Mouse (Mus musculus) stomach, postnatal 0 days (tissue): ENCODE data around the gene Ssbp4. TPM values are rescaled to one million over a fixed set of nuclear protein-coding genes. Genes with fewer than 3 reads are reported as not detected.

ENCODE experiments used
- ATAC-seq: fragments of 200-750 bp; cut with Nextera tagmentation; 2 replicates; pipeline ENCODE4 v1.8.0; 2017; ENCODE audit not compliant: low FRiP score, low TSS enrichment
- DNase-seq: peaks from one replicate; pipeline ENCODE4 v3.0.0-alpha.2; 2016; ENCODE audit warnings: low spot score
- H3K27ac ChIP-seq: fragments of 300-500 bp; sonication (generic); replicated peaks from 2 replicates; pipeline ENCODE4 v1.5.1; 2014; ENCODE audit warnings: mild to moderate bottlenecking, control low read depth
- H3K27me3 ChIP-seq: fragments of 300-500 bp; sonication (generic); 2 replicates; pipeline ENCODE4 v1.6.1; 2014; ENCODE audit warnings: low read length; ENCODE audit not compliant: control insufficient read depth, insufficient read depth
- H3K36me3 ChIP-seq: fragments of 300-500 bp; sonication (generic); 2 replicates; pipeline ENCODE4 v1.6.1; 2014; ENCODE audit warnings: low read length, mixed read lengths; ENCODE audit not compliant: control insufficient read depth, insufficient read depth
- H3K4me1 ChIP-seq: fragments of 300-500 bp; sonication (generic); replicated peaks from 2 replicates; pipeline ENCODE4 v1.6.1; 2014; ENCODE audit warnings: antibody characterized with exemption; ENCODE audit not compliant: control insufficient read depth, insufficient read depth
- H3K4me2 ChIP-seq: fragments of 300-500 bp; sonication (generic); replicated peaks from 2 replicates; pipeline ENCODE4 v1.6.1; 2014; ENCODE audit warnings: low read depth, mild to moderate bottlenecking, control low read depth, moderate library complexity
- H3K4me3 ChIP-seq: fragments of 300-500 bp; sonication (generic); 2 replicates; pipeline ENCODE4 v1.5.1; 2014; ENCODE audit warnings: low read depth, low read length, control low read depth
- H3K9ac ChIP-seq: fragments of 300-500 bp; sonication (generic); 2 replicates; pipeline ENCODE4 v1.6.1; 2014; ENCODE audit warnings: mild to moderate bottlenecking, low read length, control low read depth, mixed read lengths
- H3K9me3 ChIP-seq: fragments of 300-500 bp; sonication (generic); 2 replicates; pipeline ENCODE4 v1.6.1; 2016; ENCODE audit warnings: low read length; ENCODE audit not compliant: control insufficient read depth
- CTCF ChIP-seq: IDR thresholded peaks from 2 replicates; pipeline ENCODE4 v1.5.1; 2016; ENCODE audit warnings: antibody characterized with exemption, low read depth, mild to moderate bottlenecking, moderate library complexity
- EP300 ChIP-seq: optimal IDR thresholded peaks from 2 replicates; pipeline ENCODE3; 2016; ENCODE audit warnings: antibody characterized with exemption
- WGBS: fragments of 180-500 bp; shearing (Covaris S2); extraction: QIAGEN DNeasy Blood & Tissue Kit; methylation state at CpG from one replicate; pipeline ENCODE4 v1.1.7; 2014; 5-methylcytosine and 5-hydroxymethylcytosine counted together
- polyA plus RNA-seq: library from polyadenylated mRNA; unstranded; fragments of >200 nt; fragmentation: Nextera tagmentation; extraction: Ambion mirVana; gene quantifications from 2 replicates; pipeline ENCODE4 v1.2.1, GENCODE M21; 2015

The Ssbp4 gene
- polyA plus RNA-seq, 1 experiment from 2014 or later: 66.7 TPM

GRCm38 (mm10) chr8:70585258-70585652, 23.4 kb downstream of the Ssbp4 start:
- Histone ChIP-seq H3K9me3 (no peaks in the 10 kb centered on the region), H3K9ac (no peak overlapping the region), H3K4me3 (no peak overlapping the region), H3K36me3 (peaks cover 20% of the 10 kb centered on the region), H3K27me3 (no peaks in the 10 kb centered on the region), H3K4me1 (no peaks in the 10 kb centered on the region), H3K4me2 (no peak overlapping the region), H3K27ac (no peak overlapping the region)
- TF ChIP-seq CTCF (peak; percentile 87), EP300 (no peak)
- WGBS: 37% methylated on average over 7 of the region's 7 CpGs
- DNase-seq: peak; percentile 67
- peak; percentile 67 for ATAC-seq

- no peaks in the 10 kb centered on the region for H3K9me3 ChIP-seq
- no peak overlapping the region for H3K27ac ChIP-seq
- no peak overlapping the region for H3K9ac ChIP-seq
- H3K4me3 ChIP-seq: no peak overlapping the region
- no peak for DNase-seq
- no peaks in the 10 kb centered on the region for H3K27me3 ChIP-seq
- H3K4me1 ChIP-seq: no peaks in the 10 kb centered on the region
- WGBS: 78% methylated on average over 9 of the region's 9 CpGs
- H3K4me2 ChIP-seq: no peak overlapping the region
- TF ChIP-seq CTCF: no peak
- no peak for TF ChIP-seq EP300
- peaks cover 22% of the 10 kb centered on the region for H3K36me3 ChIP-seq
- 0 out of 2 replicates have a peak, but pooled peaks have one; percentile 3 for ATAC-seq
Observed at GRCm38 (mm10) chr8:70584606-70585257, 23.9 kb downstream of the Ssbp4 start.

- H3K4me2 ChIP-seq: no peak overlapping the region
- WGBS: 91% methylated on average over 18 of the region's 18 CpGs
- no peaks in the 10 kb centered on the region for H3K27me3 ChIP-seq
- H3K9ac ChIP-seq: no peak overlapping the region
- H3K4me1 ChIP-seq: no peaks in the 10 kb centered on the region
- no peak for ATAC-seq
- DNase-seq: no peak
- TF ChIP-seq EP300 (no peak), CTCF (no peak)
- H3K27ac ChIP-seq: no peak overlapping the region
- H3K4me3 ChIP-seq: no peak overlapping the region
- peaks cover 22% of the 10 kb centered on the region for H3K36me3 ChIP-seq
- H3K9me3 ChIP-seq: no peaks in the 10 kb centered on the region
Observed at GRCm38 (mm10) chr8:70583476-70584387, 24.9 kb downstream of the Ssbp4 start.

- peaks cover 9% of the 10 kb centered on the region; the same call in 1 of the 2 replicates for H3K36me3 ChIP-seq
- H3K9ac ChIP-seq: no peak overlapping the region
- no peak overlapping the region for H3K4me3 ChIP-seq
- no peaks in the 10 kb centered on the region for H3K9me3 ChIP-seq
- WGBS: 91% methylated on average over 3 of the region's 3 CpGs
- DNase-seq (no peak), ATAC-seq (no peak)
- H3K4me2 ChIP-seq: no peak overlapping the region
- no peaks in the 10 kb centered on the region for H3K4me1 ChIP-seq
- no peaks in the 10 kb centered on the region for H3K27me3 ChIP-seq
- TF ChIP-seq EP300 (no peak), CTCF (no peak)
- no peak overlapping the region for H3K27ac ChIP-seq
Observed at GRCm38 (mm10) chr8:70577207-70577606, 31.5 kb downstream of the Ssbp4 start.

GRCm38 (mm10) chr8:70574915-70575314, 33.8 kb downstream of the Ssbp4 start:
- Histone ChIP-seq H3K4me3 (no peak overlapping the region), H3K9me3 (no peaks in the 10 kb centered on the region), H3K4me2 (no peak overlapping the region), H3K27me3 (no peaks in the 10 kb centered on the region), H3K27ac (no peak overlapping the region), H3K4me1 (no peaks in the 10 kb centered on the region), H3K9ac (no peak overlapping the region), H3K36me3 (peaks cover 3% of the 10 kb centered on the region; the same call in 1 of the 2 replicates)
- DNase-seq (no peak), ATAC-seq (no peak)
- TF ChIP-seq CTCF (no peak), EP300 (no peak)
- WGBS: 49% methylated on average over 4 of the region's 4 CpGs

GRCm38 (mm10) chr8:70574302-70574701, 34.4 kb downstream of the Ssbp4 start:
- TF ChIP-seq CTCF: no peak
- no peak for TF ChIP-seq EP300
- Histone ChIP-seq H3K4me1 (no peaks in the 10 kb centered on the region), H3K4me2 (no peak overlapping the region), H3K9me3 (no peaks in the 10 kb centered on the region), H3K4me3 (no peak overlapping the region), H3K27ac (no peak overlapping the region), H3K36me3 (peaks cover 3% of the 10 kb centered on the region; the same call in 1 of the 2 replicates), H3K27me3 (no peaks in the 10 kb centered on the region), H3K9ac (no peak overlapping the region)
- no peak for ATAC-seq
- DNase-seq: no peak
